Mouse (Mus musculus): Measurements from ENCODE around the gene Cux2. TPM values are rescaled to one million over a fixed set of nuclear protein-coding genes. Genes with fewer than 3 reads are reported as not detected.
A peak's percentile ranks its signal among the peaks of the same experiment; 100 is the strongest.

Gene Cux2
- total and polyA plus RNA-seq, 3 experiments, result 0.17 TPM; not detected in 2

DNA sequence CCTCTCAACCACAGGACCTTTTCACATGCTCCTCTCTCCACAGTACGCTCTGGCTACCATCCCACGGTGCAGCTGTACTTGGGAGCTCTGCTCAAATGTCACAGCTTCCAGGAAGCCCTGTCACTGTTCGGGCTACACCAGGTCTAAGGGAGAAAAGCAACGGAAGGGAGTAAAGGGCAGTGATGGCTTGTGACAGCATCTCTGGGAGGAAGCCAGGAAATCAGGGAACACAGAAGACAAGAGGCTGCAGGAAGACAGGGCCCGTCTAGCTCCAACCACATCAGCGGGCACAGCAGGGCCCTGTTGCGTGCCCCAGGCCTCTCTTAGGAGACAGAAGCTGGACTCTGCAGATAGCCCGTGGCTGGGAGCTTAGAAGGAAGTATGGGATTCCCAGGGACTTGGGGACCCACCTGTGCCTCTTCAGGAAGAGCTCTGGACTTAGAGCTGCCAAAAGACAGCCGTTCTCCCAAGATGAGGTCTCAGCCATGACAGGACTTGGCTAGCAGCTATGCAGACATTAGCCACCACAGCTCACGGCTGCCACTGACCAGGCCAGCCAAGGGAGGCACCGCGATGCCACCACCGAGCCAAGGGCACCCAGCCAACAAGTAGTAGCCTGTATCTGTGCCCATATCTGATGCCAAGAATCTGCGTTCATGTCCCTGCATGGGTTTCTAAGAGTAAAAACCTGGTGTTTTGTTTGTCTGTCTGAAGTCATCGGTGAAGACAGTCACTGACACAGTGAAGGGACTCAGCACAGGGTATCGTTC, 105.7 kb downstream of the Cux2 start:
- DNase-seq (ENCODE audit: extremely low read depth), result no peak
- Histone ChIP-seq H3K4me2 (ENCODE audit: insufficient read depth, low read depth, poor library complexity, severe bottlenecking) (no peak overlapping the region), H3K9me3 (replicated peaks; ENCODE audit: low read length) (no peaks in the 10 kb centered on the region), H3K27ac (ENCODE audit: insufficient read depth, low read depth) (no peak overlapping the region), H3K4me3 (replicated peaks in 1 of 3; ENCODE audit: low read depth in 2 of 3, low read length in 2 of 3, poor library complexity in 1 of 3) (no peak overlapping the region), H3K79me2 (replicated peaks; ENCODE audit: control insufficient read depth, extremely low read depth, insufficient read depth, poor library complexity, severe bottlenecking) (no peaks in the 10 kb centered on the region), H3K4me1 (ENCODE audit: control insufficient read depth in 1 of 2, insufficient read depth in 2 of 2) (peaks cover 1 to 12% of the 10 kb centered on the region in 2 experiments), H3K27me3 (replicated peaks) (peaks cover 87% of the 10 kb centered on the region), H3K9ac (ENCODE audit: insufficient read depth, low read depth) (no peak overlapping the region), H3K36me3 (replicated peaks in 1 of 2; ENCODE audit: control insufficient read depth in 1 of 2, insufficient read depth in 1 of 2, low read length in 1 of 2) (no peaks in the 10 kb centered on the region)
- TF ChIP-seq SMC3 (IDR thresholded peaks at IDR 0.05; ENCODE audit: low read depth, low read length) (no peak), MXI1 (IDR thresholded peaks at IDR 0.05; ENCODE audit: low read depth, low read length) (no peak), ZMIZ1 (IDR thresholded peaks at IDR 0.05; ENCODE audit: low read depth, low read length) (no peak), EP300 (IDR thresholded peaks at IDR 0.05; ENCODE audit: low read length) (no peak), MAX (IDR thresholded peaks at IDR 0.05; ENCODE audit: low read length) (no peak), MAFK (IDR thresholded peaks at IDR 0.05; ENCODE audit: insufficient replicate concordance, low read length) (no peak), NRF1 (IDR thresholded peaks at IDR 0.05; ENCODE audit: low read depth, low read length) (no peak), MAZ (IDR thresholded peaks at IDR 0.05; ENCODE audit: low read depth, low read length) (no peak), ZKSCAN1 (IDR thresholded peaks at IDR 0.05; ENCODE audit: borderline replicate concordance, low read depth, low read length) (no peak), TBP (conservative IDR thresholded peaks at IDR 0.05; ENCODE audit: low read depth, low read length) (no peak), CTCF (conservative IDR thresholded peaks at IDR 0.05 in 1 of 2, IDR thresholded peaks at IDR 0.05 in 1 of 2; ENCODE audit: low read depth in 2 of 2, low read length in 2 of 2) (no peak), BHLHE40 (IDR thresholded peaks at IDR 0.05; ENCODE audit: low read depth, low read length) (no peak), RAD21 (IDR thresholded peaks at IDR 0.05; ENCODE audit: low read depth, low read length) (no peak), USF2 (conservative IDR thresholded peaks at IDR 0.05; ENCODE audit: low read depth, low read length) (no peak), ZNF384 (IDR thresholded peaks at IDR 0.05; ENCODE audit: low read depth, low read length) (no peak), IRF4 (IDR thresholded peaks at IDR 0.05; ENCODE audit: low read depth, low read length) (no peak), POLR2AphosphoS2 (IDR thresholded peaks at IDR 0.05; ENCODE audit: low read depth, low read length) (no peak), RCOR1 (conservative IDR thresholded peaks at IDR 0.05; ENCODE audit: low read depth, low read length) (no peak)
- in situ Hi-C loops (cut with MboI; ENCODE audit: low pct_ligation_motif_present, low pct_unique_long_range_greater_than_20kb, low sequenced_read_pairs) (loop anchor here (10.0 kb wide), 1 partner anchor 51 kb away; no protein-coding TSS in a partner anchor), dilution Hi-C loops (cut with MboI; ENCODE audit: extremely low pct_ligation_motif_present, extremely low pct_unique_long_range_greater_than_20kb, low sequenced_read_pairs) (no loop called here)

DNA sequence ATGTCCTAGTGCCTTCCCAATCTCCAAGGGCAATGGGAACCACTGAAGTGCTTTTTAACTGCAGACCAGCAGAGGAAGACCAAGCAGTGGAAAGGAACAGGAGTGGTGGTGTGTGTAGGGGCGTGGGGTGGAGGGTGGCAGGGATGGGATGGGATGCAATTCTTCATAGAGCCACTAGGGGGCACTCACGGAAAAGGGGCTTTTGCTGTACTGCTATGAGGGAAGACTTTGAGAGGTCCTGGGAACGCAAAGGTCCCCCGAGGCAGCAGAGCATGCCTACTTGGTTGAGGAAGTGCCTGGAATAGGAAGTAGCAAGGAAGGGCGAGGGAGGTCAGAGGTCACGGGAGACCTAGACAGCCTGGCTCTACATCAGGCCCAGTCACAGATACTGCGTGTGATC, 106.4 kb downstream of the Cux2 start:
- in situ Hi-C loops (cut with MboI; ENCODE audit: low pct_ligation_motif_present, low pct_unique_long_range_greater_than_20kb, low sequenced_read_pairs), result loop anchor here (10.0 kb wide), 1 partner anchor 51 kb away; no protein-coding TSS in a partner anchor

More for the DNA sequence above, 106.4 kb downstream of the Cux2 start:
- Histone ChIP-seq H3K27ac (ENCODE audit: insufficient read depth, low read depth) (no peak overlapping the region), H3K4me1 (ENCODE audit: control insufficient read depth in 1 of 2, insufficient read depth in 2 of 2) (peaks cover 7 to 19% of the 10 kb centered on the region in 2 experiments), H3K79me2 (replicated peaks; ENCODE audit: control insufficient read depth, extremely low read depth, insufficient read depth, poor library complexity, severe bottlenecking) (no peaks in the 10 kb centered on the region), H3K9me3 (replicated peaks; ENCODE audit: low read length) (no peaks in the 10 kb centered on the region), H3K9ac (ENCODE audit: insufficient read depth, low read depth) (no peak overlapping the region), H3K4me3 (replicated peaks in 1 of 3; ENCODE audit: low read depth in 2 of 3, low read length in 2 of 3, poor library complexity in 1 of 3) (no peak overlapping the region), H3K4me2 (ENCODE audit: insufficient read depth, low read depth, poor library complexity, severe bottlenecking) (no peak overlapping the region), H3K36me3 (replicated peaks in 1 of 2; ENCODE audit: control insufficient read depth in 1 of 2, insufficient read depth in 1 of 2, low read length in 1 of 2) (no peaks in the 10 kb centered on the region), H3K27me3 (replicated peaks) (peaks cover 82% of the 10 kb centered on the region)
- TF ChIP-seq RAD21 (IDR thresholded peaks at IDR 0.05; ENCODE audit: low read depth, low read length), result peak; percentile 56
- TF ChIP-seq CTCF (conservative IDR thresholded peaks at IDR 0.05 in 1 of 2, IDR thresholded peaks at IDR 0.05 in 1 of 2; ENCODE audit: low read depth in 2 of 2, low read length in 2 of 2), result peak; percentile 78 to 93
- TF ChIP-seq SMC3 (IDR thresholded peaks at IDR 0.05; ENCODE audit: low read depth, low read length), result peak; percentile 64
- TF ChIP-seq KAT2A (IDR thresholded peaks at IDR 0.05; ENCODE audit: insufficient replicate concordance, low read length), result no peak
- TF ChIP-seq TBP (conservative IDR thresholded peaks at IDR 0.05; ENCODE audit: low read depth, low read length), result no peak
- peak; percentile 34 for DNase-seq (ENCODE audit: extremely low read depth)
- dilution Hi-C loops (cut with MboI; ENCODE audit: extremely low pct_ligation_motif_present, extremely low pct_unique_long_range_greater_than_20kb, low sequenced_read_pairs), result no loop called here
